Mouse (Mus musculus) adipocyte (in vitro differentiated cells): ENCODE results near the gene Wnt16.
A peak's percentile ranks its signal among the peaks of the same experiment; 100 is the strongest.
"Not testable (repeated sequence)": the region's sequence is repeated elsewhere in the genome, so short reads cannot be mapped to it uniquely, and the experiment has no call there.

Experiments
- DNase-seq: peaks from one replicate; pipeline ENCODE4 v3.0.0-alpha.2; 2016; ENCODE audit warnings: low spot score

Wnt16 gene

DNA sequence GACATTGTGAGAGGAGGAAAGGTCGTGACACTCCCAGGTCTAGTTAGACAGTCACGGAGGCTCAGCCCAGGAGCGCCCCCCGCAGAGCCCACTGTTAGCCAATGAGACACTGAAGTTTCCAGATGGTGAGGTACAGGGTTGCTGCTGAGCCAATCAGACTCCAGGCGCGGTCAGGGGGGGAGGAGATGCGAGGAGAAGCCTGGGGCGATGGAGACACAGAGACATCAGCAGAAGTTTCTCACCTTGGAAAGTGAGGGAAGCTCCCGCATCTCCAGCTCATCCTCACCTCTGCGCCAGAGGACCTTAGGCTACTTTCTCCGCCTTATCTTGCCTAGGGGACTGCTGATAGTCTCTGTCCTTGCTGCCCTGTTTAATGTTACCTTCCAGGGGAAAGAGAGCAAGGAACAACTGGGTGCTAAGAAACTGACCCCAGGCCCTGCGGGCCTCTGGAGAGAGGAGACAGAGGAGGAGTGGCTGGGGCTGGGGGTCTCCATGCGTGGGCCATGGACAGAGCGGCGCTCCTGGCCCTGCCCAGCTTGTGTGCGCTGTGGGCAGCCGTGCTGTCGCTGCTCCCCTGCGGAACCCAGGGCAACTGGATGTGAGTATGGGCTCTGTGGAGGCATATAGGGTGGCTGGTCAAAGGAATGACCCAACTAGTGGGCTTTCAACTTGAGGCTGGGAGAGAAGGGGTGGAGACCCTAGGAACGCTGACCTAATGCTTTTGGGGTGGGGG is at the start of gene Wnt16:
Wnt16 (plus strand) TSS at position 224 of the 733 bp plus-strand sequence.
- DNase-seq: no peak

GRCm38 (mm10) chr6:22243321-22243720 is 44.7 kb upstream of the Wnt16 start:
- no peak for DNase-seq

GRCm38 (mm10) chr6:22246696-22247095 is 41.3 kb upstream of the Wnt16 start:
- DNase-seq: peak; percentile 40

DNA sequence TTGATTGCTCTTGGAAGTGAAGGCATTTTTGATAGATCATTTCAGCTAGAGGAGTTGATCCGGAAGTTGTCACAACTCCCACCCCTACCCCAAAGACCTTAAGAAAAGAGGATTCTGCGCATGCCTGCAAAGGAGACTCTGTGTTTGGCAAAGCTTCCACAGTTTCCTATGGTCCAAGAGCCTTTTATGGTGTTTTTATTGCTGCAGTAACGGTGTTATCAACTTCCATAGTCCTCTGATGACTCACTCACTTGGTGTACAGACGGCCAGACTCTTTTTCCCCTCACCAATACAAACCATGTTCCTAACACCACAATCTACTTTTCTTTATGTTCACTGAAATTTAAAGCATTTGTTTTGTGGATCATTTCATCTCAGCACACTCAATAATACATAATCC is 29.2 kb upstream of the Wnt16 start:
- no peak for DNase-seq

DNA sequence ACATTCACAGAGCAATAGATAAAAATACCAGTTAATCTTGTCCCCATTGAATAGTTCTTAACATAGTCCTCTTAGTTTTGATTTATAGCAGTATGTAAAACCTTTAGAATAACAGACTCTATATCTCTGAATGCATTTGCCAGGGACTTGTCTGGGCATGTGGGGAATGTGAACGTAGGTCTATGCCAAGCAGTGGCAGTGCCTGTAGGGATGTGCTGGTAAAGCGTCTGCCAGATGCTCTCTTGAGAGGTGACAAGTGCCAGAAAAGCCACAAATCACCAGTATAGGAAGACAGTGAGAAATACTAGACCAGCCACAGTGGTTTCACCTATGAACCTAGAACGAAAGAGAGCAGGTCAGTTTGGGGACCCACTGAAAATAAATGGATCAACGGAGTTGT is 25.5 kb upstream of the Wnt16 start:
- no peak for DNase-seq

DNA sequence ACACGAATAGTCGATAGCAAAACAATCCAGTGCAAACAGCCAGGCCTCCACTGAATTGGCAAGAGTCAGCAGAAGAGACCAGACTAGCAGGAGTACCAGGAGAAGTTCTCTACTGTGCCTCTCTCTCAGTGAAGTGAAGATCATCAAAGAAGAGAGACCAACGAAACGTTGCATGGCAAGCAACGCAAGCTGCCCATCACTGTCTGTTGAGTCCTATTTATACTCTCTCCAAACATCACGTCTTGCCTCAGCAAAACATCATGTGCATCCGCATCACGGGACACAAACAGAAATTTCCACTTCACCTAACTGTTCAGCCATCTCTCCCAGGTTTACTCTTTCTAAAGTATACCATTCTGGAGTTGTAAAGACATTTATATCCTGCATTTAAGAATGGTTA is 23.9 kb upstream of the Wnt16 start:
- DNase-seq: not testable (repeated sequence)

DNA sequence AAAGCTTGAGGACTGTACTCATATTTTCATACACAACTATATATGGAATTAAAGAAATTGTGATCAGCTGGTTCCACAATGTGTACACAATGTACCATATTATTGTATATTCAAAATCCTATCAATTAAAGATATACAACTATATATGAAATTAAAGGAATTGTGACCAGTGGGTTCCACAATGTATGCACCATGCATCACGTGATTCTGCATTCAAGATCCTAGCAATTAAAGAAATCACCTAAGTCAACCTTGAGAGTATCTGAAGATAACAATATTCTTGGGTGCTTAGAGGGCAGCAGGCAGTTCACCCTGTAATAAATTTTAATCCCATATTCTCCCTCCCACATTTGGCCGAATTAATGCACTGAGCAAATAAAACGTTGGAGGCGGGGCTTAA is 22.0 kb upstream of the Wnt16 start:
- no peak for DNase-seq

- DNase-seq: no peak
These were observed 20.0 kb upstream of the Wnt16 start for GRCm38 (mm10) chr6:22267807-22268667.

DNA sequence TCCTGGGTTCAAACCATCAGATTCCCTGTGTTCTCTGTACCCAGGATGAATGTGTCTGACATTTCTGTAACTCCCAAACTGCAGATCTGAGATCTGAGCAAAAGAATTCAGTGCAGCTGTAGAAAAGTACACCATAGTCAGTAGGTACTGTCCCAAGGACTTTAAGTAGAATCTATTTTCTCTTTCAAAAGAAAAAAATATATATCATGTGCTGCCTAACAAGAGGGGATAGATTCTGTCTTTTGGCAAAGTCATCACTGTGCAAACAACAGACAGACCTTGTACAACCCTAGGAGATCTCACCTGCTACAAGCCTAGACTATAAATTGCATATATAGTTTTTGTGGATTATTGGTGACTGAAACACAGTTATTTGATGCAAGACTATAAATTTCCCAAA is 19.4 kb upstream of the Wnt16 start:
- DNase-seq: no peak

GRCm38 (mm10) chr6:22269840-22270521 is 18.0 kb upstream of the Wnt16 start:
- DNase-seq: peak; percentile 70

- peak; percentile 27 for DNase-seq
These were observed 10.1 kb upstream of the Wnt16 start for GRCm38 (mm10) chr6:22277941-22278340.

GRCm38 (mm10) chr6:22280217-22280861 is 7.7 kb upstream of the Wnt16 start:
- peak; percentile 94 for DNase-seq

- DNase-seq: no peak
These were observed 5.6 kb upstream of the Wnt16 start for GRCm38 (mm10) chr6:22282405-22282804.

- DNase-seq: no peak
These were observed 872 bp downstream of the Wnt16 start for GRCm38 (mm10) chr6:22288737-22289460.

DNA sequence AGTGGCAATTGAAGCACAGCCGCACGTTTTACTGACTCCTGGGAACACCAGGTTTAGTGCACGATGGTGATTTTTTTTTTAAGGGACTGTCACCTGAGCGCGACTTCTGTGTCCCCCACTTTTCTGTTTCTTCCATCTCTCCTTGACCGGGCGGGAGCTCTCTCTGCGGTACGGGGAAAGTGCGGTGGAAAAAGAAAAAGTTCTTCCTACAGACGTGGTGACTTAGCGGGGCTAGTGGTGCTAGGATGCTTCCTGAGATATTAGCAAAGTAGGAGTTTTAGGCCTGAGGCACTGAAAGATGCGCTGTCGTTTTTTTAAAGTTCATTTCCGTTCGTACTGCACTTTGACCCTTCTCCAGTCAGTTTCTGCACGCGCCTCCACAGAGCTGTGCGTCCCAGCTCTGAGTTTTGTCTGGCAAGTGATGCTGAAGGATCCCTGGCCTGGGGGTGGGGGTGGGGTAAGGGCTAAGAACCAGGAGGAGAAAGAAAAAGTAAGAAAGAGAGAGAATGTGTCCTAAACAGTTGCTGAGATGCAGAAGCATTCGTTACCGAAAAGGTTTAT is 1.5 kb downstream of the Wnt16 start:
- DNase-seq: no peak

- DNase-seq: no peak
These were observed 2.8 kb downstream of the Wnt16 start for GRCm38 (mm10) chr6:22290790-22291189.

DNA sequence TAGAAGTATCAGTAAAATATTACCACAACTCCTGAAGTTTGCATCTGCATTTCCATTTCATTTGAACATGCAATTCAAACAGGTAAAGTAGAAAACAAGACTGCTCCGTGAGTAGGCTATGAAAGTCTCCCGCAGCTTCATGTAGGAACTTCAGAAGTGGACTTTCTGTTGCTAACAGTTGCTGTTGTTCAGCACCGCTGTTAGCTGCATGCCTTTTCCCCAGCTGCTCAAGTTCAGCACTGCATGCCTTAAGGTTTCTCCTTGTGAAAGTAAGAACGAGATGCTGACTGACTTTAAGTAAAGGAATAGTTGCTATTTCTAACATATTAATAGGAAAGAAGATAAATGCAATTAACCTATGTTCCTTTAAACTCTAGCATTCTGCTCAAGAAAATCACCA is 4.0 kb downstream of the Wnt16 start:
- no peak for DNase-seq

DNA sequence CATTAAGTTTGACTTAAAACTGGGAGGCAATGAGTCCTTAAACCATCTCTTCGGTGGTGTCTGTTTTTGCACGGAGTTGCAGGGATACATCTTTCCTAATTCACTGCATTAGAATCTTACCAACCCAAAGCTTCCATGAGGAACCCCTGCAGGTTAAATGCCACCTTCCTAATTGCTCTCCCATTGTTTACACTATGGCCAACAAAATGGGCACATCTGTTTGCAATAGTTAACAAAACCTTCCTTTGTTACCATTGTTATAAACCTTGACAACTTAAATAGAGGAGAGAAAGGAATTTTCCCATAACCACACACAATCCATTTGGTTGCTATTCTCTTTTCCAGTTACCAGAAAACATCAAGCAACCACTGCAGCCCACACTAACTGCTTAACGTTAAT is 5.9 kb downstream of the Wnt16 start:
- no peak for DNase-seq

- DNase-seq: no peak
These were observed 9.0 kb downstream of the Wnt16 start for GRCm38 (mm10) chr6:22297028-22297427.

DNA sequence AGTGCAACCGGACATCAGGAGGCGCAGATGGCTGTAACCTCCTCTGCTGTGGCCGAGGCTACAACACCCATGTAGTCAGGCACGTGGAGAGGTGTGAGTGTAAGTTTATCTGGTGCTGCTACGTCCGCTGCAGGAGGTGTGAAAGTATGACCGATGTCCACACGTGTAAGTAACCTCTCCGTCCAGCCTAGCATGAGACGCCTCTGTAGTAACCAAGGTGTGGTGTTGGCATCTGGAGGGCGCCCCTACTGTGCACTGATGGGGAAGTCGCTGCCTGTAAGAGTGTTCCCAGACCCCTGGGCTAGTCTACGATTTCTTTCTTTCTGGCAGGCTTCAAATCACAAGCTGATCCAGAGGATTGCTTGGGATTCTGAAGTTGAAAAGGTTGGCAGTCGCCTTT is 10.0 kb downstream of the Wnt16 start:
- no peak for DNase-seq

- DNase-seq: peak; percentile 87
These were observed 37.5 kb downstream of the Wnt16 start for GRCm38 (mm10) chr6:22325364-22326072.
